Mouse (Mus musculus) hindbrain, embryonic 10.5 days (tissue): ENCODE measurements around the gene Rps25. TPM values are rescaled to one million over a fixed set of nuclear protein-coding genes. Genes with fewer than 3 reads are reported as not detected.
A peak's percentile ranks its signal among the peaks of the same experiment; 100 is the strongest.
"Not testable (repeated sequence)": the region's sequence is repeated elsewhere in the genome, so short reads cannot be mapped to it uniquely, and the experiment has no call there.

Experiments
- DNase-seq: peaks from one replicate; pipeline ENCODE4 v3.0.0-alpha.2; 2017; ENCODE audit warnings: low spot score
- H3K27ac ChIP-seq: fragments of 300-500 bp; sonication (generic); 2 replicates; pipeline ENCODE4 v1.5.1; 2016; ENCODE audit warnings: mild to moderate bottlenecking, moderate library complexity
- H3K27me3 ChIP-seq: fragments of 300-500 bp; sonication (generic); 2 replicates; pipeline ENCODE4 v1.6.1; 2016; ENCODE audit warnings: mild to moderate bottlenecking; ENCODE audit not compliant: poor library complexity, insufficient read depth, severe bottlenecking
- H3K36me3 ChIP-seq: fragments of 300-500 bp; sonication (generic); 2 replicates; pipeline ENCODE4 v1.6.1; 2016; ENCODE audit warnings: mild to moderate bottlenecking, moderate library complexity
- H3K4me1 ChIP-seq: fragments of 300-500 bp; sonication (generic); replicated peaks from 2 replicates; pipeline ENCODE4 v1.6.1; 2016; ENCODE audit warnings: mild to moderate bottlenecking
- H3K4me3 ChIP-seq: fragments of 300-500 bp; sonication (generic); 2 replicates; pipeline ENCODE4 v1.5.1; 2016; ENCODE audit warnings: mild to moderate bottlenecking, moderate library complexity
- H3K9me3 ChIP-seq: fragments of 300-500 bp; sonication (generic); 2 replicates; pipeline ENCODE4 v1.6.1; 2016; ENCODE audit warnings: mild to moderate bottlenecking, moderate library complexity
- WGBS: fragments of 180-500 bp; shearing (Covaris S2); methylation state at CpG from one replicate; pipeline ENCODE4 v1.1.7; 2016; 5-methylcytosine and 5-hydroxymethylcytosine counted together
- polyA plus RNA-seq: library from polyadenylated mRNA; unstranded; fragments of >200 nt; fragmentation: Nextera tagmentation; extraction: Ambion mirVana; gene quantifications from 2 replicates; pipeline ENCODE4 v1.2.1, GENCODE M21; 2016

The Rps25 gene
- polyA plus RNA-seq, 1 experiment from 2014 or later: 1,836 TPM

GRCm38 (mm10) chr9:44444402-44445025, 37.6 kb downstream of the Rps25 start:
- H3K27ac ChIP-seq, H3K4me1 ChIP-seq, H3K36me3 ChIP-seq, H3K27me3 ChIP-seq, DNase-seq, H3K4me3 ChIP-seq, H3K9me3 ChIP-seq: not testable (repeated sequence)
- 89% methylated on average over 7 of the region's 7 CpGs for WGBS

GRCm38 (mm10) chr9:44450387-44450786, 43.4 kb downstream of the Rps25 start:
- Histone ChIP-seq H3K4me3 (no peak overlapping the region), H3K27ac (no peak overlapping the region), H3K4me1 (peaks cover 17% of the 10 kb centered on the region), H3K27me3 (peaks cover 29% of the 10 kb centered on the region), H3K36me3 (no peaks in the 10 kb centered on the region), H3K9me3 (no peaks in the 10 kb centered on the region)
- DNase-seq: no peak

- Histone ChIP-seq H3K27me3 (peaks cover 41% of the 10 kb centered on the region), H3K9me3 (no peaks in the 10 kb centered on the region), H3K27ac (0 out of 2 replicates have a peak overlapping the region, but pooled peaks have one; percentile 30), H3K4me1 (peaks cover 42% of the 10 kb centered on the region), H3K4me3 (no peak overlapping the region), H3K36me3 (no peaks in the 10 kb centered on the region)
- peak; percentile 84 for DNase-seq
- 9% methylated on average over 14 of the region's 14 CpGs for WGBS
These were observed 47.4 kb downstream of the Rps25 start for GRCm38 (mm10) chr9:44454132-44454890.

- Histone ChIP-seq H3K27ac (peak within 1 kb of the TSS; percentile 40; the same call in 1 of the 2 replicates), H3K4me3 (no peak within 1 kb of the TSS), H3K9me3 (no peaks in the 10 kb centered on the region), H3K36me3 (no peaks in the 10 kb centered on the region), H3K4me1 (peaks cover 42% of the 10 kb centered on the region), H3K27me3 (peaks cover 41% of the 10 kb centered on the region)
- WGBS: 14% methylated on average over 4 of the region's 4 CpGs
- no peak for DNase-seq
These were observed 47.9 kb downstream of the Rps25 start, which contains the start of gene Upk2 for GRCm38 (mm10) chr9:44454891-44455220. Upk2 (minus strand) TSS chr9:44454976.

- Histone ChIP-seq H3K4me1 (peaks cover 42% of the 10 kb centered on the region), H3K9me3 (no peaks in the 10 kb centered on the region), H3K36me3 (no peaks in the 10 kb centered on the region), H3K4me3 (peak overlapping the region; percentile 27; the same call in 1 of the 2 replicates), H3K27ac (peak overlapping the region; percentile 84), H3K27me3 (peaks cover 41% of the 10 kb centered on the region)
- WGBS: 5% methylated on average over 11 of the region's 11 CpGs
- DNase-seq: peak; percentile 89
These were observed 50.2 kb downstream of the Rps25 start for GRCm38 (mm10) chr9:44457035-44457742.

Other genes starting within 250 kb of the Rps25 start
- 21.1 and 22.8 TPM in 2 replicates for gene Cbl, start 173.1 kb upstream of the Rps25 start, polyA plus RNA-seq
- gene Ccdc153, start 166.5 kb upstream of the Rps25 start, polyA plus RNA-seq: not detected in 2 replicates
- 0.14 TPM in 1 of 2 replicates, not detected in the other for gene Pdzd3, start 155.7 kb upstream of the Rps25 start, polyA plus RNA-seq
- 2.4 and 3.3 TPM in 2 replicates for gene Nlrx1, start 138.5 kb upstream of the Rps25 start, polyA plus RNA-seq
- gene Abcg4, start 118.5 kb upstream of the Rps25 start, polyA plus RNA-seq: 4.3 and 7.2 TPM in 2 replicates
- gene Hinfp, start 101.5 kb upstream of the Rps25 start, polyA plus RNA-seq: 30.0 and 30.7 TPM in 2 replicates
- 9.8 and 17.5 TPM in 2 replicates for gene C2cd2l, start 86.9 kb upstream of the Rps25 start, polyA plus RNA-seq
- gene Dpagt1, start 81.1 kb upstream of the Rps25 start, polyA plus RNA-seq: 46.2 and 46.7 TPM in 2 replicates
- 548 and 554 TPM in 2 replicates for gene H2afx, start 72.4 kb upstream of the Rps25 start, polyA plus RNA-seq
- 155 and 184 TPM in 2 replicates for gene Hmbs, start 62.9 kb upstream of the Rps25 start, polyA plus RNA-seq
- gene Vps11, start 45.5 kb upstream of the Rps25 start, polyA plus RNA-seq: 30.9 and 34.8 TPM in 2 replicates
- 35.8 and 39.4 TPM in 2 replicates for gene Hyou1, start 27.6 kb upstream of the Rps25 start, polyA plus RNA-seq
- 20.8 and 28.9 TPM in 2 replicates for gene Slc37a4, start 10.3 kb upstream of the Rps25 start, polyA plus RNA-seq
- 213 and 282 TPM in 2 replicates for gene Trappc4, start 461 bp downstream of the Rps25 start, polyA plus RNA-seq
- gene Ccdc84, start 11.4 kb downstream of the Rps25 start, polyA plus RNA-seq: 25.2 and 27.7 TPM in 2 replicates
- not detected in 2 replicates for gene Foxr1, start 34.0 kb downstream of the Rps25 start, polyA plus RNA-seq
- 0.14 TPM in 1 of 2 replicates, not detected in the other for gene Upk2, start 47.8 kb downstream of the Rps25 start, polyA plus RNA-seq
- 4.6 and 7.3 TPM in 2 replicates for gene Bcl9l, start 75.7 kb downstream of the Rps25 start, polyA plus RNA-seq
- gene Cxcr5, start 154.7 kb downstream of the Rps25 start, polyA plus RNA-seq: not detected in 2 replicates
- gene Ddx6, start 197.8 kb downstream of the Rps25 start, polyA plus RNA-seq: 16.8 and 21.0 TPM in 2 replicates